Mouse (Mus musculus) spleen, adult 2 months (tissue): Measurements from ENCODE around the gene Cep72.

Experiments used
- CTCF ChIP-seq: fragments of 200-500 bp; IDR thresholded peaks from 2 replicates; pipeline ENCODE4 v1.5.1; 2011; ENCODE audit warnings: mild to moderate bottlenecking, inconsistent platforms; ENCODE audit not compliant: insufficient read depth, insufficient read length, insufficient replicate concordance; ENCODE audit errors: extremely low read depth
- POLR2A ChIP-seq: fragments of 200-500 bp; IDR thresholded peaks from 2 replicates; pipeline ENCODE4 v1.6.1; 2011; ENCODE audit warnings: low read depth, low read length, inconsistent platforms

- TF ChIP-seq CTCF = no peak
- TF ChIP-seq POLR2A = no peak
Measured at GRCm38 (mm10) chr13:74104417-74104816, 42.3 kb upstream of the Cep72 start.
